Mouse (Mus musculus): ENCODE data around the gene Ccdc191.

DNA sequence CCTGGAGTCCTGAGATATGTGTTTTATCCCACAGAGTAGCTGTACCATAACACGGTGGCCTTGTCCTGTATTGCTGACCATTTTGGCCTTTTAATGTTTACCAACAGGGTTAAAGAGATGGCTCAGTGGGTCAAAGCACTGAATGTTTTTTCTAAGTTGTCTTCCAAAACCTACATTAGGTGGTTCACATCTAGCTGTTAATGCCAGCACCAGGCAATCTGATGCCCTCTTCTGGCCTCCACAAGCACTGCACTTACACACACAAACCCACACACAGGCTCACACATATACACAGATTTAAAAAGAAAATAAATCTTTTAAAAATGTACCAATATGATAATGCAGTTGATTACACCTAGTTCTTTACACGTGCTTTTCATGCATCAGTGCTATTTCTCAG is 19.3 kb downstream of the Ccdc191 start:
- TF ChIP-seq TBP (conservative IDR thresholded peaks at IDR 0.05; ENCODE audit: low read depth, low read length) (no peak), CTCF (conservative IDR thresholded peaks at IDR 0.05 in 1 of 2, IDR thresholded peaks at IDR 0.05 in 1 of 2; ENCODE audit: low read depth in 2 of 2, low read length in 2 of 2) (peak; percentile 27 to 69; a peak in 3 of 4 replicates), EP300 (IDR thresholded peaks at IDR 0.05; ENCODE audit: low read length) (no peak), POLR2A (IDR thresholded peaks at IDR 0.05; ENCODE audit: low read depth, low read length) (no peak)

Data from CH12.LX (cell line).